Mouse (Mus musculus) kidney, adult 8-10 months (tissue): ENCODE measurements at regions not wholly inside any gene's neighbourhood (a gene's known extent, or its start where the extent isn't known, plus 50 kb on each side); places are given as distances from the start of the nearest gene placed in this dataset.
"Not testable (repeated sequence)": the region's sequence is repeated elsewhere in the genome, so short reads cannot be mapped to it uniquely, and the experiment has no call there.

Experiments used
- DNase-seq, 2 experiments: peaks; one replicate each; pipeline ENCODE4 v3.0.0; 2022

DNA sequence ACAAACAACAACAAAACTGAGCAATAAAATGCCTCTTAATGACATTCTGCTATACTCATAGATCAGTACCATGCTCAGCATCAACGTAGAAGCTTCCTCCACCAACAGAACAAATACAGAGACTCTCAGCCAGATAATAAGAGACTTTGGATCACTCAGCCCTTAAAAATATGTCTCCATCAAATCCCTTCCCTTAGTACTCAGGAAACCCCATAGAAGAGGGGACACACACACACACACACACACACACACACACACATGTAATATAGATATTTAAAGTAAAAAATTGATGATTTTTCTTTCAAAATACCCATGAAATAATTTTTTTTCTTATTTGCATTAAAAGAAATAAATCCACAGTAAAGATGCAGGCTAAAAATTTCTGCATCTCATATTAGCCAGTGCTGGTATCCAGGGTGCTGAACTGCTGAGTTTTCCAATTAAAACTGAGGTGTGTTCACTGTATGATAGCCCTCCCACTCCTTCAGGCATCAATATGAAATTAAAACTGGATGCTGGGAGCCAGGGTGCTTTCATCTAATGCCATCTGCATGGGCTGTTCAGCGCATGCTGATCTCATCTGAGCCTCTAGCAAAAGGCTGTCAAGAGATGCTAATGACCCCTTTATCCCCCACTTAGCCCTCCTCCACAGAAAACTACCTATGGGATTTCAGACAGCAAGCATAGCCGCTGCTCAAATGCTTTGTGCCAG is 321.0 kb downstream of the Tm4sf1 start:
- no peak for DNase-seq

DNA sequence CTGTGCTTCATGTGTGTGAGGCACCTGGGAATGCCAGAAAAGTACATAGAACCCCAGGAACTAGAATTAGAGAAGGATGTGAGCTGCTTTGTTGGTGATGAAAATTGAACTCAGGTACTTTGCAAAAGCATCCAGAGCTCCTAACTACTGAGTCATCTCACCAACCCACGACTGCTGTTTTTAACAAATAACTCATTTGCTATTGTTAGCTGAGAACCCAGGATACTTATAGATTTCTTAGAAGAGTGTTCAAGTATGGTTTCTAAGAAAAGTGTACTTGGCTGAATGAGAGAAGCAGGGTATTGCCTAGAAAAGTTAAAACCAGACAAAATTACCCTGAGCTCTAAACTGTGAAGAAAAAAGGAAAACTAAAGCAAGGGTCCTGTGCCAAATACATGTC is 335.8 kb downstream of the Tm4sf1 start:
- no peak for DNase-seq

DNA sequence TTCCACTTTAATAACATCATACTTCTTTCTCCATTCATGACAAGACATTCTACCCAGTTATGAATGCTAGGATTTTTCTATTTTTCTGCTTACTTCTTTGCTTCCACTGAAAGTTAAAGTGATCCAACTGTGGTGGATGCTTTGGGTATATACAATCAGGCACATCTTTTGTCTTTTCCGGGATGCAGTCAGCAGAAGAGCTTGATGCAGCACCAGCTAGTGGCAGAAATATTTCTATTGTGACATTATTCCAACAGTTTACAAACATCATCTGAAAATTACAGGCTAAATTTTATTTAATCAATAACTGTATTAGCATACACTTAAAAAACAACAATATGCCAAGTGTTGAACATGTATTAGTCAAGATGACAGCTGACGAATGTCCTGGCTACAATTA is 336.3 kb downstream of the Tm4sf1 start:
- no peak for DNase-seq

DNA sequence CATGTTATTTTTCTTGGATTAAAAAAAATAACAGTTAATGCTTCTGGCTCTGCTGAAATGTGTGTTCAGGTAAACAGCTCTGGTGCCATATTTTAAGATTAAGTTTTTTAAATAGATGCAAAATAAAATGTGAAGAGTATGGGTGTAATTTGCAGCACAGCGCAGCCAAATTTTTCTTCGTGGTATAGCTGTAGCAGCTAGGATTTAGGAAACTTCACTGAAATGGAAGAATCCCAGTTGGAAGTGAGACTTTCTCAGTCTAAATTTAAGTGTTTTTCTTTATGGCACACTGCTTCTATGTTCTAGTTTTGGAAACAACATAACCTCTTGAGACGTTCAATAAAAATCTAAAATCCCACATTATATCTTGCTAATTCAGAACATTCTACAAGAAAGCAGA is 337.6 kb downstream of the Tm4sf1 start:
- no peak for DNase-seq

DNA sequence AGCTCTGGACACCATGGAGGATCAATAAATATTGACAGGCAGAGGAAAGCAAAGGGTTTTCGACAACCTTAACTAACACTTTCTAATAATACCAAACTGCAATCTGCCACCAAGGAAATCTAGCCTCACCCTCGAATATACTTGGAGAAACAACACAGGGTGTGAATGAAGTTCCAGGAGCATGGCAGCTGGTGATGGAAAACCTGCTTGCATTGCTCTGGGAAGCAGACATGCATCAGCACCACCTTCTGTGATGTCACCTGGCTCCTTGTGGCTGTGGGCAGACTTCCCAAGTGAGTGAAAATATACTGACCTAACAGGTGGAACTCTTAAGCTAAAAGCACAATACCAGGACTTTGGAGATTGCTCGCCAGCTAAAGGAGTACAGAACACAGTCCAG is 338.5 kb downstream of the Tm4sf1 start:
- no peak for DNase-seq

DNA sequence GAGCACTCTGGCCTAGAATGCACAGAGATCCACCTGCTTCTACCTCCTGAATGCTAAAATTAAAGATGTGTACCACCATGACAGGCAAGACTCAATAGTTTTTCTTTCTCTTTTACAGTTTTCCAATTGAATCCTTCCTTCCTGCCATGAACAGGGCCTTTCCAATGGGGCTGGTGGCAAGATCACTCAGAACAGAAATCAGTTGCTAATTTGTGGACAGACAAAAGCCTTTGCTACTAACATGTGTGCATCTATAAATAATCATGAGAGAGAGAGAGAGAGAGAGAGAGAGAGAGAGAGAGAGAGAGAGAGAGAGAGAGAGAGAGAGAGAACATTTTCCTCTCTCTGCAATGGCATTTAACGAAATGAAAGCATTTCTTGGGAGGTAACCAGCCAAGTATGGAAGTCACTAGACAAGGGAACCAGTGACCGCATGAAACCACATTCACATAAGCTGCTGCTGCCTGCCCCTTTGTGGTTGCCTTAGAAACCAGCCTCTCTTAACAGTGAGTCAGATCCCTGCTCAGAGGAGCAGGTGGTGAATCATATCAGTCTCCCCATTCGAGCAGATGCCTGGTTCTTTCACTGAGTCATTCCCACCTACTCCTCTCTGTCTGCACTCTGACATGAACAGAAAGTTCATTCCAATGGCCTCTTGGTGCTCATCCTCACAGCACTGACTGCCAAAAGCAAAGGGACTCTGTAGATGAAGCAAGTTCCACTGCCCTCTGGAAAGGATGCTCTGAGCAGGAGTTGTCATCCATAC is 339.4 kb downstream of the Tm4sf1 start:
- no peak for DNase-seq

DNA sequence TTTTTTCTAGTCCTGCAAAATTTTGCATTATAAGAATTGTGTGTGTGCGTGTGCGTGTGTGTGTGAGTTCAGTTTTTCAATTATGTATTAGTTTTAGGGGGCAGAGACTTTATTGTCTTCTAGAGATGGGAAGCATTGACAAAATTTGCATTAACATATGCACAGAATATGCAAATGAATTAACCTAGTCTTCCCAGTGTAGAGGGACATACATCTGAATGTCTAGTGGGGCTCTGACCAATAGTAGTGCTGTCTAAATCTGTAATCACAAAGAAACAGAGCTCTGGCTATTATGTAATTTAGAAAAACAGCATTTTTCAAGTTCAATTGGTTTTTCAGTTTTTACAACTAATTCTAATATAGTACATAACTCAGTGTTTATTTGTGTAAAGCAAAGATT is 344.8 kb downstream of the Tm4sf1 start:
- no peak for DNase-seq

DNA sequence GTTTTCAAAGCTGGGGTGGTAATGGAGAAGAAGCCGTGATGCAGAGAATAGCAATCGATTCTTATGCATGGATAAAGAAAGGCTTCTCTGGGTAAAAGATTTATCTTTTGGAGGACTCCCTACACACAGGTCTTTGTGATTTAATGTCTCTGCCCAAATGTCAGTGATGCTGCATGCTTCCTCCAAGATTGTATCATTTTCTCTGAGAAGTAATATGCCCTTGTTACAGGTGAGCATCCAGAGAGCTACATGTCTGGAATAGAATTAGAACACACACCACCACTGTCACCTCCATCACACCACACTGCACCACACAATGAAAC is 346.0 kb downstream of the Tm4sf1 start:
- no peak for DNase-seq

DNA sequence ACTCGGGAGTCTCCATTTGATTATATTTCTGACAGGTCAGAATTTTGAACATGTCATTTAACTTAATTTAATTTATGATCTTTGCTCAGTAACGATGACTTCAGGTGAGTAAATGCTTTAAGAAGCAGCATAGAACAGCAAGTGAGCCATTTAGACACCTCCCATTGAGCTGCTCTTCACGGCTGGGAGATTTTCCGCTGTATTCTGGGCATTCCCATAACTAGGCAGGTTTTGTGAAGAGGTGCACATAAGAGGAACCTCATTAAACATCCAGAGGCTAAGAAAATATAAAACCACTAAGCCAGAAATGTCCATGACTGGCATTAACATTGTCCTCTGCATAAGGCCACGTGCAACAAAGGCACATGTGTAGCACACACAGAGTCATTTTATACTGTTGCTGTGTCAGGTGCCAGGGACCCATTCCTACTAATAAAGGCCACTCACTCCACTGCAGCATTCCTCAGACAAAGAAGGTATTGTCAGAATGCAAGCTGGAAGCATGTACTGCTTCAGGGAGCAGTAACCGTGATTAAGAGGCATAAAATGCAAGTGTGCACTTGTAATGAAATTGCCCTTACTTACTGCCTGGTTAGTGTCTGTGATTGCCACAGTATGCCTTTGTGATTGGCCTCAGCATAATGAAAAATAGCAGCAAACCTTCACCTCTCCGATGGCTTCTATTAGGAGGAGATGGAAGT is 346.5 kb downstream of the Tm4sf1 start:
- DNase-seq: peak; percentile 14 to 39

DNA sequence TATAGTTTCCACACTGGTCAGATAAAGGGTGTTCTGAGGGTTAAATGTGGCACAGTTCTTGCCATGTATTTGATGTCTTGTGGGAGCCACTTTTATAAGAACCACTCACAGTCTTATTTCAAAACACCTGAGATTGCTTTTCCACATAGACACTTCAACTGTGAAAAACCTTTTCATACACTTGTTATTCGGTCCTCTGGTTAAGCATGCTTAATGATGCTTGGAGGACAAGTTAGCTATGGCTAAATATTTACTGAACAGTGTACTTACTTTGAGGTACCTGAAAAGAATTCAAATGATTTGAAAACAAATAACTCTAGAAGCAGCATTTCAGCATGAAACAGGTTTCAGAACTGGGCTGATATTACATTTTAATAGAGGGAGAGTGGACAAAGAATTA is 359.2 kb downstream of the Tm4sf1 start:
- DNase-seq: not testable (repeated sequence)

DNA sequence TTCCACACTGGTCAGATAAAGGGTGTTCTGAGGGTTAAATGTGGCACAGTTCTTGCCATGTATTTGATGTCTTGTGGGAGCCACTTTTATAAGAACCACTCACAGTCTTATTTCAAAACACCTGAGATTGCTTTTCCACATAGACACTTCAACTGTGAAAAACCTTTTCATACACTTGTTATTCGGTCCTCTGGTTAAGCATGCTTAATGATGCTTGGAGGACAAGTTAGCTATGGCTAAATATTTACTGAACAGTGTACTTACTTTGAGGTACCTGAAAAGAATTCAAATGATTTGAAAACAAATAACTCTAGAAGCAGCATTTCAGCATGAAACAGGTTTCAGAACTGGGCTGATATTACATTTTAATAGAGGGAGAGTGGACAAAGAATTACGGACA is 372.8 kb downstream of the Tm4sf1 start:
- not testable (repeated sequence) for DNase-seq

DNA sequence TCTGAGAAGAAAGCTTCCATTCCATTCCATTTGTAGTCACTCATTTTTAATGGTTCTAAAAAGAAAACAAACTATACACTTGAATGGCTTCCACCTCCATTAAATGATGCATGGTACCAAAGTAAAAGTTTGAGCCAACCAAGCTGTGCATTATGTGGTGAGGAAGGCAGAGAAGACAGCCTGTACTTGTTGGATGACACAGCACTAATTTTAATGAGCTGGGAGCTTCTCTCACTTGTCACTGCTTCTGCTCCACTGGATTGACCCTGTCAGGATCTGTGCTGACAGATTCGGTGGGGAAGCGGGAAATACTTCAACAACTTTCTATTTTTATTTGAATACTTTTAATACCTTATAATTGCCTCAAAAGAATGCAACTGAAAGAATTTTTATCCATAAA is 403.3 kb downstream of the Tm4sf1 start:
- no peak for DNase-seq

DNA sequence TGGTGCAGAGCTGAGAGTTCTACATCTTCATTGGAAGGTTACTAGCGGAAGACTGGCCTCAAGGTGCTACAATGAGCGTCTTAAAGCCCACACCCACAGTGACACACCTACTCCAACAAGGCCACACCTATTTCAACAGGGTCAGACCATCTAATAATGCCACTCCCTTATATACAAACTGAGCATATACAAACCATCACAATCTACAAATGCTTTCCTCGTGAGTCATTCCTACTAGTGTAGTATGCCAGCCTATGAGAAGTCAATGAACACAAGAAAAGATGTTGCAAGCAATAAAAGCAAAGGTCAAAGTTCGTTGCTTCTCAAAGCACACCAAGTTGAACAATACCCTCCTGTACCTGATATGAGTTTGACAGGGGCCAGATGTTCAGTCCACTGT is 424.7 kb downstream of the Tm4sf1 start:
- no peak for DNase-seq

DNA sequence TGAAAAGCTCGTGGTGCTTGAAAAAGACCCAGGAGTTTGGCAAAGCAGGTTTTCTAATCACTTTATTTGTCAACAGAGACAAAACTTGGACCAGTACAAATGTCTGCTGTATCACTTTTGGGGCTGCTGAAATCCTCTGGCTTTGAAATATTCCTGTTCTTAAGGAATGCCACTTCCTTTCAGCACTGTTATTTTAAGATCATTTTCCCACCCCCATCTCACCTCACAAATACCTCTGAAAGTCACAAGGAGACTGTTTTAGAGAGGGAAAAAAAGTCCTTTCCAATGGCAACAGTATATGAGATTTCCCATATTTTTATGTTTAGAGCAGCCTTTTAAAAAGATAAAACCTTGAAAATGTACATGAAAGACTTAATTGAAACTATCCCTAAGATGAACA is 438.2 kb downstream of the Tm4sf1 start:
- no peak for DNase-seq

DNA sequence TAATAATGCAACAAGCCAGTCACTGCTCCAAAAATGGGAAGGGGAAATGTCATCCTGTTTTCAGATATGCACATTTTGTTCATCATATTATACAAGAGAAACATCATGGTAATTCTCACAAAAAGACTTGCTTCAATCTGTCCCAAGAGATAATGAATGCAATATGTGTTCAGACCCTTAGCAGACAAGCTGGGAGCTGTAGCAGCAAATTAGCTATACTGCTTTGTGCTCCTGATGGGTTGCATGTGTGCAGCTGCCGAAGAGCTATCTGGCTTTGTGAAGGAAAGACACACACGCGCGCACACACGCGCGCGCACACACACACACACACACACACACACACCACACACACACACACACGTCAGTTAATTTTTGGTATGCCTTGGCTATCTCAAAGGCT is 441.9 kb downstream of the Tm4sf1 start:
- DNase-seq: no peak

DNA sequence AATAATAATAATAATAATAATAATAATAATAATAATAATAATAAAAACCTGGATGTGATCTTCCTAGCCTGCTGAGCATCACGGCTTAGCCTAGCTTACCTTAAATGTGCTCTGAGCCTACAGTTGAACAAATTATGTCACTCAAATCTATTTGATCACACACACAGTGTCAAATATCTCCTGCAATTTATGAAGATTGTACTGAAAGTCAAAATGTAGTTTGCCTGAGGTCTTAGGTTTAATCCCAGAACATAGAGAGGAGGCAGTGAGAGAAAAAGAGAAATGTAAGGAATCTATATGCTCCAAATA is 456.4 kb downstream of the Tm4sf1 start:
- DNase-seq: no peak

DNA sequence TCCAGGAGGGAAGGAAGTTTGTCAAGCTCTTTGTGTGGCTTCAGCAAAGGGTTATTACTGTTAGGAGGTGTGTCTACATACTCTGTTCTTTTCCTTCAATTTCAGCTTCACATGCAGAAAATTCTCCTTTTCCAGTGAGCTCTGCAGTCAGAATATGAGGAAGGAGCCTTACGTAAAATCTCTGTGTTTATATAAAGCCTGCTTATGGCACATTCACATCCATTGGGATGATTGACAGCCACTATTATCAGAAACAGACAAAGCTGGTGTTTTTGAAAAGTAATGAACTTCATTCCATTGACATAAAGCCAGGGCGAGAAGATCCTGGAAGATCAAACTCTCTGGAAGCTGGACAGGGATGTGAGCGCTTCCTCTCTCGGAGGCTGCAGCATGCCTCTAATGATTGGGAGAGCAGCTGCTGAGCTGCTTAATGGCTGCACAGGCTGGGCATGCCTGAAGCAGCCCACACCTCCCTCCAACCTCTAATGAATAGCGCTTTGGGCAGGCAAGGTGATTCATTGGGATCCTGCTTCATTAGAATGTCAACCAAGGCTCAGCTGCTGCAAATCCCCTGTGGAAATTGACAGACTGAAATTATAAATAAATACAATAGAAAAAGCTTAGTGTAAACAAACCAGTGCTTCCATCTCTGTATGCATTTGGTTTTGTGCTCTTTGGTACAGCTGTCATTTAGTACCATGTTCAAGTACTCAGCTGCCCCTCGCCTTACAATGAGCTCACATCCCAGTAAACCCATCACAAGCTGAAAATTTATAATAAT is 456.9 kb downstream of the Tm4sf1 start:
- no peak for DNase-seq

DNA sequence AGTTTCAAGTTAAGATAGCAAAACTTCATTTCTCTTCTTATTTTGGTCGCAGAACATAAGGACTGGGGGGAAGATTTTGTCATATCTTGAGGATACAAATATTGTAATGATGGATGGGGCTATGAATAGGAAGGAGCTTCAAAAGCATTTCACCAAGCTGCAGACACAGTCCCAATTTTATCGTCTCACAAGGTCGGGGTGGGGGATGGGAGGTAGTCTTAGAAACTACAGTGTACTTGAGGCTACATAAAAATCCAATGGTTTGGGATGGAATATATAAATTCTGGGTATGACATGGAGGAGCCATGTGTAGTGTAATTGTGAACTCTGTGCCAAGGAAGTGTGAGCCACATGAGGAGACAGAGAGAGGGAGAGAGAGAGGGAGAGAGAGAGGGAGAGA is 464.6 kb downstream of the Tm4sf1 start:
- DNase-seq: no peak

DNA sequence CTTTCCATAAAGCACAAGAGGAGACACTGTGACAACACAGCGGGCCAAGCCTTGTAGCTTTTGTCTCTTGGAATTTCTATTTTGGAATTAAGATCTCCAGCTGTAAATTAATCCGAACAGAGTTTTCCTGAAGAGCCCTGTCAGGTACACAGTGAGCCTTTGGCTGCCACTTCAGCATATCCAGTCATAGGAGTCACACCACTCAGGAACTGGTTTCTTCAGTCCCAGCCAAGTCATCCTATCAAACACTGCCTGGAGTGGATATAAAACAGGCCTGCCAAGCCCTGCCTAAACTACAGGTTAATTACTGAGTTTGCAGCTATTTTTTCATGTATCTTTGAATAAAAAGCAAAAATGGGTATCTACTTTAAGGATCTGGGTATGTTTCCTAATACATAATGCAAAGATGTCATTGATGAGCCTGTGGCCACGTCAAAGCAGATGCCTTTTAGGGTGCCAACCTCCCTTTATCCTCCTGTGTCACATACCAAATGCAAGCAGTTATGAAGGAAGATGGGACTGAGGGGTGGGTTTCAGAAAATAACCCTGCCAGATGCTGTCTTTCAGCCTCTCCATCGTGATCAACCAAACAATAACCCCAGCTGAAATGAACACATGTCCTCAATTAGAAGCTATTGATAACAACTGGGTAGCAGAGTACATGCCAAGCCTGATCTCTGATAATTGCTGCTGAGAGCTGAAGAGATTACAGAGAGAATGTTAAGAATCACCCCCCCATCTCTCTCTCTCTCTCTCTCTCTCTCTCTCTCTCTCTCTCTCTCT is 471.3 kb downstream of the Tm4sf1 start:
- no peak for DNase-seq

DNA sequence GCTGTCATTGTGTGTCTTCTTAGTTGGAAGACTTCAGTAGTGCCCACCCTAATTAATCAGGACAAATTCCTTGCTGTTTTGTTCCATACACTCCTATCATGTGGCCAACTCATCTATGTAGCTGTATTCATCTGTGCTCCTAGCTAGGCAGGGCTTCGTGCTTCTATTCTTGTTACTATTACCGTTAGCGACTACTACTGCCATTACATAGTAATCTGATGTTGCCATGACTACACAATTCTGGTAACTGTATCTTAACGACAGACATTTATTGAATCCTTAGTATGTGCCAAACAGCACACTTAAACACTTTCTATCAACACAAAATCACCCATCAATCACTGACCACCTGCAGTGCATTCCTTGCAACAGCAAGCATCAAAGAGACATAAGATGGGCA is 477.6 kb downstream of the Tm4sf1 start:
- no peak for DNase-seq

DNA sequence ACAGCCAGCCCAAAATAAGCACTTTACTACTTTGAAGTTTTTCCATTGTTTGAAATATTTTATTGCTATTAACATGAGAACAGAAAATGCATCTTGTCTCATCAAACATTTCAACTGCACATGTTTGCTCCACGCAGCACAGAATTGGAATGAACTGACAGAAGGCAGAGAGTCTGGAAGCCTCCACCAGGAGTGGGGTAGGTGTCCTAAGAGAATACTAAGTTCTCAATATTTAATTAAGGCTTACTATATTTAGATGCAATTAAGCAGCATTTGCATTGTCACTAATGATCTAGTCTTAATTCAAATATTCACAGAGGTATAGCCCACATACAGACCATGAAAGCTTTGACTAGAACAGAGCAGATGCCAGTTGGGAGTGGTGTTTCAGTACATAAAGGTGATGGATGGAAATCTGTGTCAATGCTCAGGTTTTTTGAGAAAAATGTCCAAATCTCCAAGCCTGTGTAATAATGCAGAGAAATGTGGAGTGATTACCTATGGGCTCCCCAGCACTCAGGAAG is 491.2 kb downstream of the Tm4sf1 start:
- DNase-seq: no peak

DNA sequence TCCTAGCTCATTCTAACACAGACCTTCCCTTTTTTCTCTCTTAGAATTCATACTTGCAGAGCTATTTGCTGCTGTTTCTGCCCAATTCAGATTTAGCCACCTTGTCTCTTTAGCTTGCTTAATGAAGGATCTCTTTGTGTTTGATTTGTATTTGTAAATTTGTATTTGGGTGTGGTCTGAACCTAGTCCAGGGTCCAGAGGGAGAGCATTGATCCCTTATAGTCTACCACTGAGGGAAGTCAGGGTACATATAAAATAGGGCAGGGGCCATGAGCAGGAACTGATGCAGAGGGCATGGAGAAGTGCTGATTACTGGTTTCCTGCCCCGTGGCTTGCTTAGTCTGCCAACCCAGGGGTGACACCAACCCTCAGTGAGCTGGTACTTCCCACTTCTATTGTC is 508.7 kb downstream of the Tm4sf1 start:
- no peak for DNase-seq

DNA sequence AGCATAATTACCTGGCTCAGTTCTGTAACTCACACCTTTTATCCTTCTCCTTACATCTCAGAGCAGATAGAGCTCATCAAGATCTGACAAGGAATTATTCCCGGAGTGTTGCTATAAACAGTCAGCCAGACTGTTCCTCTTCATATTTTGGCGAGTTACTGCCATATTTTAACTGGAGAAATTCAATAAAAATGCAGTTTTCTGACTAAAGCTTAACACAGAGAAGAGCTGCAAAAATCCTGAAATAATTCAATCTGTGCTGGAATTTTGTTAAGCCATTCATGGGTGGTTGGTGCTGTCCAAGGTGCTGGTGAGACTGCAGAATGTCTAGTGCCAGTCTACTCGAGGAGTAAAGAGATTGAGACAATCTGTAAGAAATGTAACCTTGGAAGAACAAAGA is 512.6 kb downstream of the Tm4sf1 start:
- DNase-seq: peak in 1 of 2 experiments; percentile 3
